Mouse (Mus musculus) liver, embryonic 14.5 days (tissue): ENCODE results near the gene Fnbp1.

Experiments
- CTCF ChIP-seq: IDR thresholded peaks from 2 replicates; pipeline ENCODE4 v1.5.1; 2016; ENCODE audit warnings: antibody characterized with exemption, low read depth, control low read depth
- EP300 ChIP-seq: IDR thresholded peaks from 2 replicates; pipeline ENCODE4 v1.6.1; 2016; ENCODE audit warnings: antibody characterized with exemption, low read depth

GRCm38 (mm10) chr2:31089607-31090006 lies 52.2 kb downstream of the Fnbp1 start:
- TF ChIP-seq CTCF, result no peak
- no peak for TF ChIP-seq EP300
